Mouse (Mus musculus) kidney, embryonic 16.5 days (tissue): ENCODE results near the gene 4930558K02Rik. TPM values are rescaled to one million over a fixed set of nuclear protein-coding genes. Genes with fewer than 3 reads are reported as not detected.

Source experiments
- ATAC-seq: fragments of 200-750 bp; cut with Nextera tagmentation; 2 replicates; pipeline ENCODE4 v1.8.0; 2017; ENCODE audit warnings: moderate TSS enrichment; ENCODE audit not compliant: low FRiP score, low TSS enrichment
- H3K27ac ChIP-seq: fragments of 300-500 bp; sonication (generic); 2 replicates; pipeline ENCODE4 v1.5.1; 2014; ENCODE audit warnings: low read length
- H3K27me3 ChIP-seq: fragments of 300-500 bp; sonication (generic); 2 replicates; pipeline ENCODE4 v1.6.1; 2014; ENCODE audit warnings: low read length, control low read depth, mixed read lengths; ENCODE audit not compliant: insufficient read depth
- H3K36me3 ChIP-seq: fragments of 300-500 bp; sonication (generic); 2 replicates; pipeline ENCODE4 v1.6.1; 2014; ENCODE audit warnings: low read length, control low read depth, mixed read lengths; ENCODE audit not compliant: insufficient read depth
- H3K4me1 ChIP-seq: fragments of 300-500 bp; sonication (generic); 2 replicates; pipeline ENCODE4 v1.6.1; 2014; ENCODE audit warnings: low read length, control low read depth, mixed read lengths; ENCODE audit not compliant: insufficient read depth
- H3K4me2 ChIP-seq: fragments of 300-500 bp; sonication (generic); replicated peaks from 2 replicates; pipeline ENCODE4 v1.6.1; 2014; ENCODE audit warnings: low read depth, low read length
- H3K4me3 ChIP-seq: fragments of 300-500 bp; sonication (generic); 2 replicates; pipeline ENCODE4 v1.5.1; 2014; ENCODE audit warnings: mild to moderate bottlenecking, low read length
- H3K9ac ChIP-seq: fragments of 300-500 bp; sonication (generic); replicated peaks from 2 replicates; pipeline ENCODE4 v1.6.1; 2014; ENCODE audit warnings: low read length
- H3K9me3 ChIP-seq: fragments of 300-500 bp; sonication (generic); 2 replicates; pipeline ENCODE4 v1.6.1; 2016; ENCODE audit warnings: low read length, control low read depth
- WGBS: fragments of 180-500 bp; shearing (Covaris S2); extraction: QIAGEN DNeasy Blood & Tissue Kit; methylation state at CpG from one replicate; pipeline ENCODE4 v1.1.7; 2014; 5-methylcytosine and 5-hydroxymethylcytosine counted together
- polyA plus RNA-seq: library from polyadenylated mRNA; unstranded; fragments of >200 nt; fragmentation: Nextera tagmentation; extraction: Ambion mirVana; gene quantifications from 2 replicates; pipeline ENCODE4 v1.2.1, GENCODE M21; 2015

Gene 4930558K02Rik
- polyA plus RNA-seq, 1 experiment from 2014 or later: not detected

DNA sequence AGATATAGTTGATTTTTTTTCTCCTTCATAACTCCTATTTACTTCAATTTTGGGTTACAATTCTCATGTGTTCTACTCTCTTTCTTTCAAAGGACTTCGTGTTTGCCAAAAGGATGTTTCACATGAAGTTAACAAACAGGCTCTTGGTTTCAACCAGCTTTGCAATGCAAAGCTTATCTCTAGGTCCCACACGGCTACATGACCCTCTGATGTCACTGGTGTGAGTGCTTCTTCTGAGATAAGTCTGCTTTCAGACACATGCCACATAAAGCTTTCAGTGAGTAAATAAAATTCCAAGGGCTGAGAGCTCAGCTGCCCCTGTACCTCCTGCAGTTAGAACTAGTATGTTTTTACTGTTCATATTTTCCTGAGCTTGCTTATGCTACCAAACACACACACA lies 84.9 kb downstream of the 4930558K02Rik start:
- Histone ChIP-seq H3K9me3 (no peaks in the 10 kb centered on the region), H3K4me2 (no peak overlapping the region), H3K4me1 (peaks cover 8% of the 10 kb centered on the region; the same call in 1 of the 2 replicates), H3K27ac (no peak overlapping the region), H3K9ac (no peak overlapping the region), H3K36me3 (no peaks in the 10 kb centered on the region), H3K27me3 (no peaks in the 10 kb centered on the region), H3K4me3 (no peak overlapping the region)
- 58% methylated on average over 2 of the region's 2 CpGs for WGBS
- no peak for ATAC-seq

DNA sequence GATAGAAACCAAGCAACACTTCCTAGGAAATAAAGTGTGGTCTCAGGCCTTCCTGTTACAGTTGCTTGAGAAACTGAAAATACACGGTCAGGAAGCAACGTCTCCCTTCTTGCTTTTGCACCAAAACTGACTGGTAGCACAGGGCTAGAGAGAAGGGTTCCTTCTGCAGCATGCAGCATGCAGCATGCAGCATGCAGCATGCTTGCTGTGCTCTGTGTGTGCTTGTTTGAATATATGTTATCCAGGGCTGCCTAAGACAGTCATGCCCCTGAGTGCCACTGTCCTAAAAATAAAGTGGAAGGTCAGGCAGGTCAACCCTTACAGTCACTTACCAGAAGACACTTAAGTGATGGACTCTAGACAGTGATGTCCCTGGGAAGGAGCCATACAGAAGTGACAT lies 85.3 kb downstream of the 4930558K02Rik start:
- H3K4me3 ChIP-seq: no peak overlapping the region
- H3K9ac ChIP-seq: no peak overlapping the region
- no peak overlapping the region for H3K4me2 ChIP-seq
- peaks cover 8% of the 10 kb centered on the region; the same call in 1 of the 2 replicates for H3K4me1 ChIP-seq
- H3K9me3 ChIP-seq: no peaks in the 10 kb centered on the region
- no peak overlapping the region for H3K27ac ChIP-seq
- no peak for ATAC-seq
- no peaks in the 10 kb centered on the region for H3K36me3 ChIP-seq
- WGBS: 60% methylated on average over 2 of the region's 2 CpGs
- H3K27me3 ChIP-seq: no peaks in the 10 kb centered on the region

Other genes with a start within 250 kb of the 4930558K02Rik start
- not detected in 2 replicates for gene Fasl, start 191.1 kb downstream of the 4930558K02Rik start, polyA plus RNA-seq
- gene Suco, start 103.0 kb downstream of the 4930558K02Rik start, polyA plus RNA-seq: 19.0 and 22.5 TPM in 2 replicates
- gene Pigc, start 10.4 kb downstream of the 4930558K02Rik start, polyA plus RNA-seq: 42.5 and 46.7 TPM in 2 replicates